Mouse (Mus musculus) G1E (cell line): ENCODE measurements around the gene Larp4.

Experiments
- CTCF ChIP-seq: IDR thresholded peaks from 2 replicates; pipeline ENCODE4 v1.5.1; 2012; ENCODE audit warnings: low read depth, low read length, inconsistent platforms, mixed read lengths
- GATA1 ChIP-seq: IDR thresholded peaks from 2 replicates; pipeline ENCODE4 v1.6.1; 2012; ENCODE audit warnings: borderline replicate concordance, low read length, inconsistent platforms, mixed read lengths
- GATA2 ChIP-seq: IDR thresholded peaks from 2 replicates; pipeline ENCODE4 v1.6.1; 2012; ENCODE audit warnings: low read depth, low read length, inconsistent platforms, borderline replicate concordance
- TAL1 ChIP-seq: conservative IDR thresholded peaks from 2 replicates; pipeline ENCODE4 v1.6.1; 2012; ENCODE audit warnings: low read depth, low read length, inconsistent platforms, mixed read lengths

- TF ChIP-seq TAL1, result no peak
- TF ChIP-seq GATA1, result no peak
- TF ChIP-seq CTCF, result no peak
- TF ChIP-seq GATA2, result no peak
Measured at GRCm38 (mm10) chr15:100018280-100018899, 48.5 kb downstream of the Larp4 start.
